Mouse (Mus musculus): ENCODE measurements around the gene T2. TPM values are rescaled to one million over a fixed set of nuclear protein-coding genes. Genes with fewer than 3 reads are reported as not detected.

Gene T2
- polyA plus RNA-seq, 1 experiment from 2014 or later: 2.3 TPM

GRCm38 (mm10) chr17:8372286-8373046, 16.7 kb downstream of the T2 start:
- peak overlapping the region; percentile 36 for H3K4me3 ChIP-seq (ENCODE audit: low read length)
- H3K9me3 ChIP-seq (replicated peaks; ENCODE audit: control insufficient read depth, low read length): no peaks in the 10 kb centered on the region
- peak overlapping the region; percentile 46 for H3K9ac ChIP-seq (ENCODE audit: low read length)
- peaks cover 4% of the 10 kb centered on the region for H3K27me3 ChIP-seq (ENCODE audit: control insufficient read depth, insufficient read depth, low read length)
- H3K36me3 ChIP-seq (ENCODE audit: control insufficient read depth, insufficient read depth): no peaks in the 10 kb centered on the region
- 3% methylated on average over 18 of the region's 18 CpGs for WGBS
- peak overlapping the region; percentile 60 for H3K27ac ChIP-seq (ENCODE audit: low read length)
- ATAC-seq (replicated peaks; ENCODE audit: extremely low read depth, insufficient read depth, low FRiP score): peak; percentile 42; the same call in 1 of the 2 replicates
- H3K4me1 ChIP-seq (ENCODE audit: control insufficient read depth, insufficient read depth, low read length): peaks cover 16% of the 10 kb centered on the region
- H3K4me2 ChIP-seq (ENCODE audit: low read depth, low read length): peak overlapping the region; percentile 64

GRCm38 (mm10) chr17:8377298-8377697, 21.5 kb downstream of the T2 start:
- H3K4me2 ChIP-seq (ENCODE audit: low read depth, low read length): no peak overlapping the region
- no peak for ATAC-seq (replicated peaks; ENCODE audit: extremely low read depth, insufficient read depth, low FRiP score)
- H3K4me3 ChIP-seq (ENCODE audit: low read length): no peak overlapping the region
- WGBS: 47% methylated on average over 5 of the region's 5 CpGs
- H3K9ac ChIP-seq (ENCODE audit: low read length): no peak overlapping the region
- H3K27me3 ChIP-seq (ENCODE audit: control insufficient read depth, insufficient read depth, low read length): no peaks in the 10 kb centered on the region
- no peaks in the 10 kb centered on the region for H3K36me3 ChIP-seq (ENCODE audit: control insufficient read depth, insufficient read depth)
- H3K27ac ChIP-seq (ENCODE audit: low read length): no peak overlapping the region
- peaks cover 2% of the 10 kb centered on the region; the same call in 1 of the 2 replicates for H3K9me3 ChIP-seq (replicated peaks; ENCODE audit: control insufficient read depth, low read length)
- peaks cover under 1% of the 10 kb centered on the region; the same call in 1 of the 2 replicates for H3K4me1 ChIP-seq (ENCODE audit: control insufficient read depth, insufficient read depth, low read length)

GRCm38 (mm10) chr17:8385441-8385840, 29.6 kb downstream of the T2 start:
- ATAC-seq (replicated peaks; ENCODE audit: extremely low read depth, insufficient read depth, low FRiP score): no peak
- Histone ChIP-seq H3K4me2 (ENCODE audit: low read depth, low read length) (no peak overlapping the region), H3K27ac (ENCODE audit: low read length) (no peak overlapping the region), H3K9me3 (replicated peaks; ENCODE audit: control insufficient read depth, low read length) (peaks cover 2% of the 10 kb centered on the region; the same call in 1 of the 2 replicates), H3K27me3 (ENCODE audit: control insufficient read depth, insufficient read depth, low read length) (peaks cover 29% of the 10 kb centered on the region), H3K4me3 (ENCODE audit: low read length) (no peak overlapping the region), H3K4me1 (ENCODE audit: control insufficient read depth, insufficient read depth, low read length) (0 out of 2 replicates have a peak, but pooled peaks cover 4% of the 10 kb centered on the region), H3K9ac (ENCODE audit: low read length) (no peak overlapping the region), H3K36me3 (ENCODE audit: control insufficient read depth, insufficient read depth) (no peaks in the 10 kb centered on the region)
- 85% methylated on average over 2 of the region's 2 CpGs for WGBS

- 3% methylated on average over 13 of the region's 13 CpGs for WGBS
- Histone ChIP-seq H3K4me3 (ENCODE audit: low read length) (no peak overlapping the region), H3K27ac (ENCODE audit: low read length) (no peak overlapping the region), H3K9me3 (replicated peaks; ENCODE audit: control insufficient read depth, low read length) (no peaks in the 10 kb centered on the region), H3K9ac (ENCODE audit: low read length) (no peak overlapping the region), H3K27me3 (ENCODE audit: control insufficient read depth, insufficient read depth, low read length) (peaks cover 43% of the 10 kb centered on the region), H3K4me2 (ENCODE audit: low read depth, low read length) (no peak overlapping the region), H3K36me3 (ENCODE audit: control insufficient read depth, insufficient read depth) (no peaks in the 10 kb centered on the region), H3K4me1 (ENCODE audit: control insufficient read depth, insufficient read depth, low read length) (0 out of 2 replicates have a peak, but pooled peaks cover 4% of the 10 kb centered on the region)
- ATAC-seq (replicated peaks; ENCODE audit: extremely low read depth, insufficient read depth, low FRiP score): no peak
These were observed 32.7 kb downstream of the T2 start for GRCm38 (mm10) chr17:8388463-8388862.

GRCm38 (mm10) chr17:8388990-8389789, 33.4 kb downstream of the T2 start:
- Histone ChIP-seq H3K36me3 (ENCODE audit: control insufficient read depth, insufficient read depth) (no peaks in the 10 kb centered on the region), H3K9me3 (replicated peaks; ENCODE audit: control insufficient read depth, low read length) (no peaks in the 10 kb centered on the region), H3K4me2 (ENCODE audit: low read depth, low read length) (peak overlapping the region; percentile 40), H3K9ac (ENCODE audit: low read length) (no peak overlapping the region), H3K27ac (ENCODE audit: low read length) (no peak overlapping the region), H3K4me1 (ENCODE audit: control insufficient read depth, insufficient read depth, low read length) (0 out of 2 replicates have a peak, but pooled peaks cover 4% of the 10 kb centered on the region), H3K4me3 (ENCODE audit: low read length) (peak overlapping the region; percentile 16), H3K27me3 (ENCODE audit: control insufficient read depth, insufficient read depth, low read length) (peaks cover 43% of the 10 kb centered on the region)
- whole genome bisulfite sequencing: 3% methylated on average over 28 of the region's 28 CpGs
- ATAC-seq (replicated peaks; ENCODE audit: extremely low read depth, insufficient read depth, low FRiP score): no peak

GRCm38 (mm10) chr17:8389790-8390095, 34.0 kb downstream of the T2 start:
- H3K4me3 ChIP-seq (ENCODE audit: low read length): peak overlapping the region; percentile 16
- peaks cover 43% of the 10 kb centered on the region for H3K27me3 ChIP-seq (ENCODE audit: control insufficient read depth, insufficient read depth, low read length)
- H3K27ac ChIP-seq (ENCODE audit: low read length): no peak overlapping the region
- peak overlapping the region; percentile 40 for H3K4me2 ChIP-seq (ENCODE audit: low read depth, low read length)
- no peak for ATAC-seq (replicated peaks; ENCODE audit: extremely low read depth, insufficient read depth, low FRiP score)
- H3K9ac ChIP-seq (ENCODE audit: low read length): no peak overlapping the region
- H3K4me1 ChIP-seq (ENCODE audit: control insufficient read depth, insufficient read depth, low read length): 0 out of 2 replicates have a peak, but pooled peaks cover 4% of the 10 kb centered on the region
- no peaks in the 10 kb centered on the region for H3K36me3 ChIP-seq (ENCODE audit: control insufficient read depth, insufficient read depth)
- H3K9me3 ChIP-seq (replicated peaks; ENCODE audit: control insufficient read depth, low read length): no peaks in the 10 kb centered on the region
- 6% methylated on average over 10 of the region's 10 CpGs for WGBS

- Histone ChIP-seq H3K9me3 (replicated peaks; ENCODE audit: control insufficient read depth, low read length) (no peaks in the 10 kb centered on the region), H3K27me3 (ENCODE audit: control insufficient read depth, insufficient read depth, low read length) (peaks cover 43% of the 10 kb centered on the region), H3K36me3 (ENCODE audit: control insufficient read depth, insufficient read depth) (no peaks in the 10 kb centered on the region), H3K9ac (ENCODE audit: low read length) (no peak overlapping the region), H3K4me3 (ENCODE audit: low read length) (no peak overlapping the region), H3K4me2 (ENCODE audit: low read depth, low read length) (no peak overlapping the region), H3K4me1 (ENCODE audit: control insufficient read depth, insufficient read depth, low read length) (0 out of 2 replicates have a peak, but pooled peaks cover 4% of the 10 kb centered on the region), H3K27ac (ENCODE audit: low read length) (no peak overlapping the region)
- WGBS: 40% methylated on average over 4 of the region's 4 CpGs
- ATAC-seq (replicated peaks; ENCODE audit: extremely low read depth, insufficient read depth, low FRiP score): no peak
These were observed 34.7 kb downstream of the T2 start for GRCm38 (mm10) chr17:8390487-8390886.

GRCm38 (mm10) chr17:8396371-8396770, 40.6 kb downstream of the T2 start:
- Histone ChIP-seq H3K27me3 (ENCODE audit: control insufficient read depth, insufficient read depth, low read length) (peaks cover 6% of the 10 kb centered on the region; the same call in 1 of the 2 replicates), H3K9me3 (replicated peaks; ENCODE audit: control insufficient read depth, low read length) (no peaks in the 10 kb centered on the region), H3K4me3 (ENCODE audit: low read length) (no peak overlapping the region), H3K9ac (ENCODE audit: low read length) (no peak overlapping the region), H3K27ac (ENCODE audit: low read length) (no peak overlapping the region), H3K36me3 (ENCODE audit: control insufficient read depth, insufficient read depth) (no peaks in the 10 kb centered on the region), H3K4me2 (ENCODE audit: low read depth, low read length) (no peak overlapping the region), H3K4me1 (ENCODE audit: control insufficient read depth, insufficient read depth, low read length) (no peaks in the 10 kb centered on the region)
- 72% methylated on average over 4 of the region's 4 CpGs for WGBS
- ATAC-seq (replicated peaks; ENCODE audit: extremely low read depth, insufficient read depth, low FRiP score): no peak

GRCm38 (mm10) chr17:8397946-8398345, 42.2 kb downstream of the T2 start:
- no peak overlapping the region for H3K4me3 ChIP-seq (ENCODE audit: low read length)
- H3K9me3 ChIP-seq (replicated peaks; ENCODE audit: control insufficient read depth, low read length): no peaks in the 10 kb centered on the region
- H3K36me3 ChIP-seq (ENCODE audit: control insufficient read depth, insufficient read depth): no peaks in the 10 kb centered on the region
- H3K9ac ChIP-seq (ENCODE audit: low read length): no peak overlapping the region
- ATAC-seq (replicated peaks; ENCODE audit: extremely low read depth, insufficient read depth, low FRiP score): no peak
- H3K27ac ChIP-seq (ENCODE audit: low read length): no peak overlapping the region
- H3K4me1 ChIP-seq (ENCODE audit: control insufficient read depth, insufficient read depth, low read length): no peaks in the 10 kb centered on the region
- no peak overlapping the region for H3K4me2 ChIP-seq (ENCODE audit: low read depth, low read length)
- WGBS: 55% methylated on average over 2 of the region's 2 CpGs
- H3K27me3 ChIP-seq (ENCODE audit: control insufficient read depth, insufficient read depth, low read length): no peaks in the 10 kb centered on the region
